Mouse (Mus musculus): ENCODE measurements around the gene Igll1.
A peak's percentile ranks its signal among the peaks of the same experiment; 100 is the strongest.
"Not testable (repeated sequence)": the region's sequence is repeated elsewhere in the genome, so short reads cannot be mapped to it uniquely, and the experiment has no call there.

The Igll1 gene

DNA sequence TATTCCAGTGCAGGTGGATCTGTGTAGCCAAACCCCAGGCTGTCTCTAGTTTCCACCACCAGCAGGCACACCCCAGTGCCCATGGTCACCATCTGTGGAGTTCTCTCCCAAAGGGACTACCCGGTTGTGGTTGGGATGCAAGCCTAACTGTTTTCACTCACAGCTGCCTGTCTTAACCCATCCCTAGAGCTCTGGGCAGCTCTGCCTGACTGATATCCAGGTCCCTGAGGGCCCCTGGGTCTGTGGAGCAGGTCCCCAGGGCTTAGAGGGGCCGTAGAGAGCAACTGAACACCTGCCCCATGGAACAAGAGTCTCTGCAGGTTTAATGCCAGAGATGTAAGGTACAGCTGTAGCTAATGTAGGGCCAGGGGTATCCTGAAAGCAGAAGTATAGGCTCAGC is at the start of gene Igll1:
Igll1 (minus strand) TSS at position 8 of the 400 bp plus-strand sequence.
- no peak for DNase-seq

DNA sequence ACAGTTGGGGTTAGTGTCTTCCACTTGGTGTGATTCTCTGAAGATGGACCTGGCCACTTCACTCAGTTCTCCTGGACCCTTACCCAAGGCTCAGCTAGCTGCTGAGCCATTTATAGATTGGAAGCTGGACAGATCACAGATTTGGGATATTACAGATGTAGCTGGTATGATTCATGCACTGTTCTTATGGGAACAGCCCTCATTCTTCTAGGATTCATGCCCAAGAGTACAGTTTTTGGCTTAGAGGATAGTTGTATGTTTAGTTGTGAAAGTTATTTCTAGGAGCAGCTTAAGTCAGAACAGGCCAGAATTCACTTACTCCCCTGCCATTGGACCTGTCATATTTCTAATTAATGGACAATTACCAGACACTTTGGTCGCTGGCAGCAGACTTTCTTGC is 49.7 kb upstream of the Igll1 start:
- DNase-seq, result no peak

DNA sequence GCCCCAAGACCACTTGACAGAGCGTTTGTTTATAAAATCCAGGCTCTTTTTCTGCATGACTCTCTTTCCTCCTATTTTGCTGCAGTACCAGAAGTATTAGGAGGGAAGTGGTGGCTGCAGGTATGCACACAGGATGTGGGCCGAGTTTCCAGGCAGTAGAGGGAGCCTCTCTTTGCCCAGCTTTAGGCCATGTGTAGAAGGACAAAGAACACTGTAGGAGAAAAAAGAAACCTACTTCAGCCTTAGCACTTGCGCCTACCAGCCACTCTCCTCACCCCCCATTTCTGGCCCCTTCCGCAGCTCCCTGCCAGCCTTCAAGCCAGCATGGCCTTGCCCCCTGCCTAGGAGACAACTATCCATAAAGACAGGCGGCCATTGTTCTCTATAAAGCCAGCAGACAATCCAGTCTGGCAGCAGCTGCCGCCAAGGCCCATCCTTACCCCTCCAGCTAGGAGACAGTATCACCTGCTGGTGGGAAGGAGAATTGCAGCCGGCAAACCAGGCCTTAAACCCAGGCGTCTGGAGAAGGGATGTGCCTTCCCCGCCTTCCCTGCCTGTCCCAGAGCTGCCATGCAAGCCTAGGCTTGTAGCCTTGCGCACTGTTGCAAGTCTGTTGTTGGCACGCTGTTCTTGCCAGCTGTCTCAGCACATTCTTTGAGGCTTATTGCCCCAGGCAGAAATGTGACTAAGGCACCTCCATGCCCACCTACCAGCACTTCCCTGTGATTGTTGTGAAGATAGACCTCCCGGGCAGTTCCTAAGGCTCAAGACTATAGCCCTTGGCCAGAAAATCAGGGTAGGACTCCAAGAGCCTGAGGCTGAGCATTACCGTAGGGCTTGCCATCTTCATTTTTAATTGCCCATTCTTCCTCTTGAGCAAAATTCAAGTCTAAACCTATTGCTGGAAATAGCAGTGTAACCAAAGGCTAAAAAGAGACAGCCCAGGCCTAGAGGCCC is 48.1 kb upstream of the Igll1 start:
- peak; percentile 80 to 84 for DNase-seq

- peak; percentile 74 to 83 for DNase-seq
Observed at GRCm38 (mm10) chr16:16907799-16908198, 44.0 kb upstream of the Igll1 start.

- DNase-seq, result no peak
Observed at GRCm38 (mm10) chr16:16903188-16903587, 39.4 kb upstream of the Igll1 start.

- DNase-seq, result no peak
Observed at GRCm38 (mm10) chr16:16902329-16902728, 38.5 kb upstream of the Igll1 start.

DNA sequence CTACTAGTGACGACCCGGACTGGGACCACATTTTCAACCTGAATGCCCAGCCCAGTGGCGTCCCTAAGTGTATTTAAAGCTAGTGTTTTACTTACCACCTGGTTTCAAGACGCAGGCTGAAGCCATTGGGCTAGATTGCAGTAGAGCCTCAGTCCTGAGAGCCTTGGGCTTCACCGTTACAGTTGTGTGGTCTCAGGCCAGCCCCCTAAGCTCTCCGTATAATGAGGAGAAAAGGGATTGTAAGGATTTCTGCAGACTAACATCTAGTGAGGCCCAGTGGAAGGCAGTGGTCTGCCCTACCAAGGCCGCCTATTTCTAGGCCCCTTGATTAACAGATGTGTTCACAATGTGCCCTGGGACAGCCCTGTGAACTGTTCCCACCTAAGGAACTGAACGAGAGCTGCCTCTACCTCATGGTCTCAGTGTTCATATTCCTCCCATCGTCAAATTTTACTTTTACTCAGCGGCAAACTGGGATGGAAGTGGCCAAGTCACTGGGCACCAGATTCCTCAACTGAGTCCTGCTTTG is 33.3 kb upstream of the Igll1 start:
- DNase-seq, result peak in 1 of 2 experiments; percentile 10

DNA sequence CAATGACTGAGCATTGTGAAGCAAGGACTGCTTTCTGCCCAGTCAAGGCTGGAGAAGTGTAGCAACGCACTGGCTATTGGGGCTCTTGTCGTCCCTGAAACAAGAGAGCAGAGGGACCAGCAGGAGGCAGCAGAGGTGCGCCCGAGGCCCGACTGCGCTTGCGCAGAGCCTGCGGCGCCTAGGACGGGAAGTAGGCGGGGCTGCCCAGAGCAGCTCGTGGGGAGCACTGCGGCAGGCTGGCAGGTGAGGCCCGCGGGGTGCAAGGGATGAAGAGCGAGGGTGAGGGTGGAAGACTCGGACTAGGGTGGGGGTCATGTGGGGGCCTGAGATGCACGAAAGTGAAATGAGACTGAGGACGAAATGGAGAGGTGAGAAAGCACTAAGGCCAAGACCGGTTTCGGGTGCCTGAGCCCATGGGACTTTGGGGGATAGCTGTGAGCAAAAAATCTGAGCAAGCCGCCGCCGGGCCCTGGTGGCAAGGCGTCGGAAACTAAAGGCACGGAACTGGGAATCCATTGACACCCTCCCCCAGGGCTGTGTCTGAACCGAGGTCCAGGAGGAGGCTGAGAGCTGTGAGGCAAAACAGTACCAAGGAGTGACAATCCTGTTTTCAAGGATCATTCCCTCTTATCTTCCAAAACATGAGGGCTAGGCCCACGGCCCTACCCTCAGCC is 32.7 kb upstream of the Igll1 start, which contains the start of gene Ppm1f:
Ppm1f (plus strand) TSS at position 88 of the 674 bp plus-strand sequence.
- peak; percentile 96 for DNase-seq

DNA sequence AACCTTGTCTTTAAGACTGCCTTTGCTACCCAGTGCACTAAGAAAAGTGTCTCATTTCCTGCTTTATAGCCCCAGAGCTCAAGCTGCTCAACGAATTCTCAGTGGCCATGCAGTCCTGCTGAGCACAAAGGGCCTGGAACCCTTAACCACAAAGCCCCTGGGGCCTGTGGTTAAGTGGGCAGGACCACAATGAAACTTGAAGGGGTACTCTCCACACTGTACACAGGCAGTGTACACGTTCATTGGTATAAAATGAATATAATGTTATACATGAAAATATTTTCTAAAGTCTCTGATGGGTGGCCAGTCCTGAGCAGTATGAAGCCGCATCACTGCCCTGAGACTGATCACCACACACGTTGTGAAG is 32.2 kb upstream of the Igll1 start:
- no peak for DNase-seq

GRCm38 (mm10) chr16:16892366-16892765 is 28.6 kb upstream of the Igll1 start:
- DNase-seq, result no peak

GRCm38 (mm10) chr16:16888341-16888740 is 24.6 kb upstream of the Igll1 start:
- no peak for DNase-seq

- DNase-seq, result no peak
Observed at GRCm38 (mm10) chr16:16879025-16879424, 15.2 kb upstream of the Igll1 start.

GRCm38 (mm10) chr16:16870617-16871331 is 7.0 kb upstream of the Igll1 start, which contains the start of the genes Top3b and Vpreb1:
Top3b (plus strand) TSS chr16:16870736.
Vpreb1 (minus strand) TSS chr16:16870843.
- peak; percentile 90 to 95 for DNase-seq

GRCm38 (mm10) chr16:16870241-16870616 is 6.4 kb upstream of the Igll1 start:
- peak in 1 of 2 experiments; percentile 11 for DNase-seq

DNA sequence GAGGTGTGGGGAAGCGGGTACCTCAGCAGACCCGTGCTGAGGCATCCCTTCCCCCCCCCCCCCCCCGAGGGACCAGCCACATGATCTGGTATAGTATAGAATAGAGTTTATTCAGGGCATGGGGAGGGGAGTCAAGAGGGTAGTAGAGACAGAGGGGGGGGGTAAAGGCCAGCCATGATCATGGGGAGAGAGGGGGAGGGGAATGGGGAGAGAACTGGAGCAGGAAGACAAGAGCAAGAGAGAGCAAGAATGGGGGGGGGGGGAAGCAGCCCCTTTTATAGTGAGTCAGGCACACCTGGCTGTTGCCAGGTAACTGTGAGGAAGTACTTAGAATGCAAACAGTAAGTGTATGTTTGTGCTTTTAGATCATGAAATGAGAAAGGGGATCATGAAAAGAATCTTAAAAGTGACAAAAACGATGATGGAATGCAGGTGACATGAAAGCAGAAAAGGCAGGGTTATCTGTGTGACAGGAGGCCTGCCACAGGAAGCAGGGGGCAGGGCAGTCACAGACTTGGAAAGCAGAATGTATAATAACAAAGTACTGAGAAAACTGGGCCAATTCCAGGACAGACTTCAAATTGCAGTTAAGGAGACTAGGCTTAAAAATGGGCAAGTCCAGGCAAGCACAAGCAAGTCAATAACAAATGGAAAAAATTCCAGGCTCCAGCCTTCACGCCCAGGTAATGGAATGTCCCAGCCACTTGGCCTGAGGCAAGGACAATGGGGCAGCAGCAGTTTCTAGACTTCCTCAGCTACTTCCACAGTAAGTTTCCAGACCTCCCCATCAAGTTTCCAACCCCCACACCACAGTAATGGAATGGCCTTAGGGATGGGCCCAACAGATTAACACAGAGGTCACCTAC is 2.1 kb upstream of the Igll1 start:
- peak; percentile 31 to 60 for DNase-seq

- no peak for DNase-seq
Observed at GRCm38 (mm10) chr16:16865217-16865616, 1.4 kb upstream of the Igll1 start.

DNA sequence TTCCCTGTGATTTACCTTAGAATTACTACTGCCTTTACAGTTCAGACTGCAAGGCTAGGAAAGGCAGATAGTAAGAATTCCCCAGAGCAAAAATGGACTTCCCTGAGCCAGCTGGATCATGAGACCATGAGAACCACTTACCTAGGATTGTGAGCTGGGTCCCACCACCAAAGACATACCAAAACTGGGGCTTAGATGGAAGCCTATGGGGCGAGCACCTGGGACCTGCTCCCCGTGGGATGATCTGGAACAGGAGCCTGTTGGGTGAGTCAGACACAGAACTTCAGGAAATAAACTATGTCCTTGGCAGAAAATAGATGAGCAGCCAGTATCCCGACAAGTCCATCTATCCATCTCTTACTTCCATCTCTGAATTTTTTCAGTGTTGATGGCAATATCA is 1.5 kb downstream of the Igll1 start:
- DNase-seq, result no peak

DNA sequence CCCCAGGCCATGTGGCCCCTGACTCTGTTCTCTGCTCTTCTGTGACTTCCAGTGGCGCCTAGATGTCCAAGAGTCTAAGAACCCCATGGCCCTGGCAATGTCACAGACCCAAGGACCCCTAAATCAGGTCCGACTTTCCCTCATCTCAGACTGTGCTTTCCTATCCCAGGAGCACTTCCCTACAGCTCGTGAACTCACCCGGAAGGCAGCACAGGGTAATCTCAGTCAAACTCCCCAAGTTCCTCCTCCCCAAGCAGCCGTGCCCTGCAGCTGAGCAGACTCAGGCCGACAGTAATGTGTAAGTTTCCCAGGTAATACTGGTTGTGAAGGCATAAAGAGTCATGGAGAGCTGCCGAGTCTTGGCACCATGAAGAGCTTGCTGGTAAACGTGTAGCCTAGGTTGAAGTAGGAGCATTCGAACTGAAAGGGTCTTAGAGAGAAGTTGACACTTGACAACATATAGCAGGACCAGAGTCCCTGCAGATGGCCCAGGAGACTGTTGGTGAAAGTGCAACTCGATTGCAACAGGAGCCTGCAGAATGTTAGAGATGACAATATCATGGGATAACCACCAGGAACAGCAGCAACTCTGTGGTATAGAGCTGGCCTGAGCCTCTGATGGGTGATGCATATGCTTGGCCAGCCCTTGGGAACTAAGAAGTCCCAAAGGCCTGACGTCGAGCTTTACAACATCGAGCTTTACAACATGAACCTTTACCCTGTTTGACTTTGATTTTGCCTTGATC is 6.9 kb downstream of the Igll1 start:
- DNase-seq, result no peak

GRCm38 (mm10) chr16:16856054-16856453 is 7.7 kb downstream of the Igll1 start:
- DNase-seq, result not testable (repeated sequence)

- DNase-seq, result no peak
Observed at GRCm38 (mm10) chr16:16855541-16855940, 8.2 kb downstream of the Igll1 start.

- peak; percentile 65 to 74 for DNase-seq
Observed at GRCm38 (mm10) chr16:16854836-16855235, 8.9 kb downstream of the Igll1 start.

Data from kidney, postnatal 4 days (tissue).